Mouse (Mus musculus) inflammation-experienced regulatory T-cells (primary cell): ENCODE data around the gene Hsfy2. TPM values are rescaled to one million over a fixed set of nuclear protein-coding genes. Genes with fewer than 3 reads are reported as not detected.

Experiments
- polyA plus RNA-seq, 2 experiments: library from polyadenylated mRNA; unstranded; fragments of 100-300 nt; shearing (Covaris generic); gene quantifications; one replicate each; pipeline ENCODE4 v1.2.1; 2017

Gene Hsfy2
- polyA plus RNA-seq: under 1 TPM in 1 of 2 experiments, not detected in 1; 0.52 TPM

DNA sequence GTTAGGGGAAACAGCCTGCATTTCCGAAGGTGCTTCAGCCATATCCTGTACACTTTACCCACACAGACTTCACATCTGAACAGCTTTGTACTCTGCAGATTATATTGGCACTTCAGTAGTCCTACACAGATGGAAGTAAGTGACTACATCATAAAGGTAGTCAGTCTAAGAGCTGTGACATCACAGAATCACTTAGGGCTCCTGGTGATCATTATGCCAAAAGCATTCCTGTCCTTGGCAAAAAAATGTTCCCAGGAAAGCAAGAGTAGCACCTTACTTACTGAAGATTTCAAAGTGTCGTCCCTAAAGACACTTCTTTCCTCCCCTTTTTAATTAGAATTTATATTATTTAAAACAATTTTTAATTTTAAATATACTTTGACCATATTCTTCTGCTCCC is at the start of gene Hsfy2:
TSS of gene Hsfy2 (minus strand) at position 101 of the 400 bp plus-strand sequence.

